In the genomic region with DNA sequence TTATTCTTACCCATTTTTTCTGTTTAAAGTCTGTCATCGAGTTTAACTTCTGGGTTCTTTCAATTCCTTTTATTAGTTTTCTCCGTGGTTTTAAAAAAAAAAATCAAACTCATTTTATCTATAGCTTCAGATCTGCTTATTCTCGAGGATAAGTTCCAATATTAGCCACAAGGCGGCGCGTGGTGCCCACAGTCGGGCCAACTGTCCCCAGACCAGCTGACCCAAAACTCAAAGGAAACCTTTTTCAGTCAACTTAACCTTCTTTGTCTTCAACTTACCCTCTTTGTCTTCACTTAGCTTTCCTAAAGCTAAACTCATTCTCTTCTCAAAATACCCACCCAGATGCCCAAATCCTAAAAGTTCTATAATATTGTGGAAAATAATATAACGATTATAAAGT, we compare ENCODE assay signal across 9 mouse cellular contexts. TPM values are rescaled to one million over a fixed set of nuclear protein-coding genes. Genes with fewer than 3 reads are reported as not detected.
A peak's percentile ranks its signal among the peaks of the same experiment; 100 is the strongest.
DNase-seq lines count a peak whose midpoint lies in the region; ATAC-seq and TF ChIP-seq lines count a peak whose summit lies in the region.
"Had no signal": no experiment of that assay in that cellular context is flagged by ENCODE, and none has a peak within 500 bp of the region (broad histone marks: within the 10 kb centered on the region; RNA-seq: fewer than 3 reads in every experiment).

No protein-coding gene starts in this region.

- no peak overlapping the region for H3K4me2 ChIP-seq in midbrain, embryonic 11.5 days
- no peak overlapping the region for H3K4me2 ChIP-seq in midbrain, embryonic 13.5 days (replicated peaks)
- H3K4me2 ChIP-seq in myocyte (ENCODE audit: low read depth): no peak overlapping the region

- H3K36me3 ChIP-seq in midbrain, embryonic 11.5 days (ENCODE audit: control insufficient read depth, insufficient read depth, low read length): no peaks in the 10 kb centered on the region
- no peaks in the 10 kb centered on the region for H3K36me3 ChIP-seq in midbrain, embryonic 13.5 days
- H3K36me3 ChIP-seq in myocyte (ENCODE audit: control insufficient read depth, insufficient read depth): no peaks in the 10 kb centered on the region

- H3K27ac ChIP-seq in midbrain, embryonic 11.5 days (ENCODE audit: low read depth, low read length): no peak overlapping the region
- H3K27ac ChIP-seq in midbrain, embryonic 13.5 days: no peak overlapping the region
- peak overlapping the region; percentile 41; the same call in 1 of the 2 replicates for H3K27ac ChIP-seq in left cerebral cortex, adult 2 months

- no peaks in the 10 kb centered on the region for H3K4me1 ChIP-seq in midbrain, embryonic 11.5 days (ENCODE audit: control insufficient read depth, insufficient read depth, low read length)
- peaks cover 2% of the 10 kb centered on the region; the same call in 1 of the 2 replicates for H3K4me1 ChIP-seq in midbrain, embryonic 13.5 days (replicated peaks)

- no peaks in the 10 kb centered on the region for H3K9me3 ChIP-seq in midbrain, embryonic 11.5 days (ENCODE audit: control insufficient read depth, low read length)
- no peaks in the 10 kb centered on the region for H3K9me3 ChIP-seq in midbrain, embryonic 13.5 days

- TF ChIP-seq CTCF in left cerebral cortex, adult 2 months (IDR thresholded peaks at IDR 0.05): peak; percentile 86

- H3K9ac ChIP-seq in midbrain, embryonic 11.5 days (ENCODE audit: low read length): no peak overlapping the region
- H3K9ac ChIP-seq in midbrain, embryonic 13.5 days (replicated peaks): no peak overlapping the region

- H3K4me3 ChIP-seq in midbrain, embryonic 11.5 days (ENCODE audit: low read depth, low read length): no peak overlapping the region
- H3K4me3 ChIP-seq in midbrain, embryonic 13.5 days (replicated peaks): no peak overlapping the region
- no peak overlapping the region for H3K4me3 ChIP-seq in left cerebral cortex, adult 2 months
- H3K4me3 ChIP-seq in myocyte: no peak overlapping the region

- intact Hi-C loops in heart, postnatal 10 days (cut with DNase I): loop anchor here (1.0 to 2.0 kb wide), 2 partner anchors 282 to 338 kb away; no protein-coding TSS in a partner anchor
- intact Hi-C loops in left cerebral cortex, adult 2 months (cut with DNase I): loop anchor here (10.0 kb wide), 1 partner anchor 130 kb away; no protein-coding TSS in a partner anchor

- no peaks in the 10 kb centered on the region for H3K27me3 ChIP-seq in midbrain, embryonic 11.5 days (ENCODE audit: control insufficient read depth, insufficient read depth, low read length)
- 0 out of 2 replicates have a peak, but pooled peaks cover 3% of the 10 kb centered on the region for H3K27me3 ChIP-seq in midbrain, embryonic 13.5 days
- peaks cover 18% of the 10 kb centered on the region for H3K27me3 ChIP-seq in myocyte (ENCODE audit: control insufficient read depth, insufficient read depth, insufficient read length)

- no peak for TF ChIP-seq POLR2A in myocyte (IDR thresholded peaks at IDR 0.05; ENCODE audit: insufficient read length, low read depth)

- DNase-seq in midbrain, embryonic 11.5 days (ENCODE audit: low spot score, missing footprints): peak; percentile 96
- DNase-seq in R1 (ENCODE audit: low read depth, low spot score): peak; percentile 46
- peak; percentile 76 to 91 for DNase-seq in cerebellum, postnatal 25 days
- DNase-seq in heart, postnatal 10 days: peak; percentile 72 to 85
- peak; percentile 64 to 65 for DNase-seq in left cerebral cortex, adult 2 months (ENCODE audit: extremely low spot score in 1 of 2, low spot score in 2 of 2)
- peak; percentile 53 to 61 for DNase-seq in urinary bladder, postnatal 36 days (ENCODE audit: low spot score in 2 of 2)

- H3K79me2 ChIP-seq in myocyte (ENCODE audit: control insufficient read depth, insufficient read depth): no peaks in the 10 kb centered on the region

- peak; percentile 65; the same call in 1 of the 2 replicates for ATAC-seq in midbrain, embryonic 11.5 days (ENCODE audit: low FRiP score)
- ATAC-seq in midbrain, embryonic 13.5 days: no peak

- 15% methylated on average over 8 of the region's 8 CpGs for WGBS in midbrain, embryonic 11.5 days
- WGBS in midbrain, embryonic 13.5 days: 15% methylated on average over 8 of the region's 8 CpGs

- no peak overlapping the region for H3ac ChIP-seq in myocyte (ENCODE audit: control insufficient read depth, insufficient read length)

TF ChIP-seq in myocyte, 11 proteins besides CTCF, POLR2A, EP300 and RAD21:
- no peak for TF ChIP-seq POLR2AphosphoS2 (IDR thresholded peaks at IDR 0.05; ENCODE audit: insufficient read length, low read depth)
- TF ChIP-seq USF1 (IDR thresholded peaks at IDR 0.05; ENCODE audit: low read depth): peak; percentile 20

RNA-seq across cellular contexts. Expression of a gene that starts 8.6 kb away (rescaled TPM):
- polyA plus RNA-seq in midbrain, embryonic 11.5 days (2014; fragmentation: Nextera tagmentation; extraction: Ambion mirVana): 0.18 and 0.32 TPM in 2 replicates
- polyA plus RNA-seq in midbrain, embryonic 13.5 days (2015; fragmentation: Nextera tagmentation; extraction: Ambion mirVana): 0.32 and 0.63 TPM in 2 replicates
- not detected for total RNA-seq in heart, postnatal 10 days (2021)
- total RNA-seq in left cerebral cortex, adult 2 months (2021): 1 to 10 TPM; 1.4 to 3.6 TPM
- not detected for polyA plus RNA-seq in myocyte (2012; fragmentation: generic; extraction: Trizol)
- polyA plus RNA-seq: heart, embryonic 14.5 days had no signal

RNA-seq across cellular contexts. Expression of a gene that starts 30.9 kb away (rescaled TPM):
- polyA plus RNA-seq in midbrain, embryonic 11.5 days (2014; fragmentation: Nextera tagmentation; extraction: Ambion mirVana): 0.08 TPM in 1 of 2 replicates, not detected in the other
- 0.09 TPM in 1 of 2 replicates, not detected in the other for polyA plus RNA-seq in midbrain, embryonic 13.5 days (2015; fragmentation: Nextera tagmentation; extraction: Ambion mirVana)
- total RNA-seq in heart, postnatal 10 days (2021): not detected
- under 1 TPM; 0.21 to 0.52 TPM for total RNA-seq in left cerebral cortex, adult 2 months (2021)
- not detected for polyA plus RNA-seq in myocyte (2012; fragmentation: generic; extraction: Trizol)
- polyA plus RNA-seq: heart, embryonic 14.5 days had no signal

RNA-seq across cellular contexts. Expression of a gene that starts 39.6 kb away (rescaled TPM):
- 320 and 334 TPM in 2 replicates for polyA plus RNA-seq in midbrain, embryonic 11.5 days (2014; fragmentation: Nextera tagmentation; extraction: Ambion mirVana)
- polyA plus RNA-seq in midbrain, embryonic 13.5 days (2015; fragmentation: Nextera tagmentation; extraction: Ambion mirVana): 569 and 571 TPM in 2 replicates
- under 1 TPM; 0.20 to 0.22 TPM for total RNA-seq in heart, postnatal 10 days (2021)
- total RNA-seq in left cerebral cortex, adult 2 months (2021): 100 to 1,000 TPM; 320 to 326 TPM
- polyA plus RNA-seq in myocyte (2012; fragmentation: generic; extraction: Trizol): 0.19 TPM

RNA-seq across cellular contexts. Expression of a gene that starts 57.9 kb away (rescaled TPM):
- 48.2 and 48.5 TPM in 2 replicates for polyA plus RNA-seq in midbrain, embryonic 11.5 days (2014; fragmentation: Nextera tagmentation; extraction: Ambion mirVana)
- polyA plus RNA-seq in midbrain, embryonic 13.5 days (2015; fragmentation: Nextera tagmentation; extraction: Ambion mirVana): 52.6 and 58.8 TPM in 2 replicates
- total RNA-seq in heart, postnatal 10 days (2021): 10 to 100 TPM; 19.2 TPM
- 10 to 100 TPM; 21.6 to 23.7 TPM for total RNA-seq in left cerebral cortex, adult 2 months (2021)
- polyA plus RNA-seq in myocyte (2012; fragmentation: generic; extraction: Trizol): 6.9 TPM

Comparison
In these comparisons a context has a peak if more than half of its experiments do, and no peak if none do; other contexts are left out.
1. DNase-seq: peak in every context shown above with its lines; median percentile 96 in midbrain, embryonic 11.5 days; 84 in cerebellum, postnatal 25 days; 78 in heart, postnatal 10 days; 64 in left cerebral cortex, adult 2 months; 57 in urinary bladder, postnatal 36 days; 46 in R1.
2. RNA of a gene that starts 39.6 kb away (polyA plus RNA-seq): 569 to 571 TPM in midbrain, embryonic 13.5 days and 320 to 334 TPM in midbrain, embryonic 11.5 days; 0.19 TPM in myocyte (single experiment); every median in the first group is over 100 times any median in the second.